Mouse (Mus musculus): ENCODE measurements around the gene Pcsk1n. TPM values are rescaled to one million over a fixed set of nuclear protein-coding genes. Genes with fewer than 3 reads are reported as not detected.

The Pcsk1n gene
- not detected for total RNA-seq (2023)

GRCm38 (mm10) chrX:7919601-7920383, at the start of gene Pcsk1n:
Pcsk1n (plus strand) TSS chrX:7919822.

GRCm38 (mm10) chrX:7878007-7878419, 41.6 kb upstream of the Pcsk1n start, which contains the start of gene Pim2:
Pim2 (plus strand) TSS chrX:7878262.

GRCm38 (mm10) chrX:7883841-7884567, 35.6 kb upstream of the Pcsk1n start, which contains the start of gene Slc35a2:
Slc35a2 (plus strand) TSS chrX:7884028.

GRCm38 (mm10) chrX:7898880-7899874, 20.4 kb upstream of the Pcsk1n start, which contains the start of the genes Pqbp1 and Timm17b:
Pqbp1 (minus strand) TSS chrX:7899269.
Timm17b (plus strand) TSS chrX:7899357.

GRCm38 (mm10) chrX:7907735-7908134, 11.9 kb upstream of the Pcsk1n start, which contains the start of gene Gm10491:
Gm10491 (minus strand) TSS chrX:7907835.

GRCm38 (mm10) chrX:7909242-7909641, 10.4 kb upstream of the Pcsk1n start, which contains the start of gene Gm10490:
Gm10490 (plus strand) TSS chrX:7909542.

DNA sequence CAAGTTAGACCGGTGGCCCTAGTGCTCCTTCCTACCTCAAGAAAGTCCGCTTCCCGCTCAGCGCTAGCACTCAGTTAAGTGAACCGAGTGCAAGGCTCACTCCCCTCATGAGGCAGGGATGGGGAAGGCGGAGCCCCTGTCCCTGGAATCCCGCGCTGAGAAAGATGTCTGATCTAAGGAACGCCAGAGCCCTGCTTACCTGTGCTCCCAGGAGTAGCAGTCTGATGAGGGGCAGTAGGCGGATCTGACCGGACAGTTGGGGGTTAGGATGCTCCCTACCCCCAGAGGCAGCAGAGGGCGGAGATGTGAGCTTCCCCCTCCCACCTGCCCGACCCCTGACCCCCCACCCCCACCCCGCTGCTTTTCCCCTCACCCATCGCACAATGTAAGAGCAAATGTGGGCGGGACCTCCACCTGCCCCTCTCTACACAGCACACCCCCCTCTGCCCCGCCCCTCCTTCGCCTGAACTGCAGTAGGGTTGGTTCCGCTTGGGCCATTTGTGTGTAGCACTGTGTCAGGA, 8.7 kb downstream of the Pcsk1n start, which contains the start of gene Eras:
TSS of gene Eras (minus strand) at position 338 of the 521 bp plus-strand sequence.

DNA sequence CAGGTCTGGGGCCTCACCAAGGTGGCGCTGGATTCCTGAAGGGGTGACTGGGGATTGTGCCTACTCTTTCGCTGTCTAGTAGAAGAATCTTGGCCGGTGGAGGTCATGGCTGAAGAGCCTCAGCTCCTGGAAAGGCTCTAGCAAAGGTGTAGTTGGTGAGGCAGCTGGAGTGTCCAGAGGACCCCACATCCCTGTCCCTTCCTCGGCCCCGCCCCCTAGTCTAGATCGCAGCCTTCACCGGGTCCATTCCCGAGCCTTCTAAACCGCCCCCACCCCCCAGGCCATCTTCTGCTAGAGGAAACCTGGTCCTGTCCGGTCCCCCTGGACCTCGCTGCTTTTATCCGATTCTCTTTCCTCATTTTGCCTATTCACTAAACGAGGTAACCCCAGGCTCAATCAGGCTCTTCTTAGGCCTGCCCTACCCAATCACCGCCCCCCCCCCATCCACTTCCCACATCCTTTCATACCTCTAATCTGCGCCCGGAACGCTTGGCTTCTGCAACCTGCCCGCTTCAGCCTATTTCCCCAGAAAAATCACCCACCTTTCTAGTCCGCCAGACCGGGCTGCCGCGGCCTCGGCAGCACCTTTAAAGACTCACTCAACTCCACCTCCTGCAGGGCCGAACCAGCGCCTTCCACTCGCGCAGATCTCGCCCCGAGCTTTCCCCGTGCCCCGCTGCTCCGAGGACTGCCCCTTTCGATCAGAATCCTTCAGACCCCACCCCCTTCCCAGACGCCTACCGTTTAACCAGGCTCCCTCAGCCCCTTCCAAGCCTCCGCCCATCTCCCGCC, 27.7 kb downstream of the Pcsk1n start, which contains the start of gene Hdac6:
TSS of gene Hdac6 (minus strand) at position 782 of the 792 bp plus-strand sequence.

Other genes starting within 250 kb of the Pcsk1n start
- 35.7 TPM for gene Plp2, start 248.4 kb upstream of the Pcsk1n start, total RNA-seq (2023)
- not detected for gene Magix, start 238.6 kb upstream of the Pcsk1n start, total RNA-seq (2023)
- 47.4 TPM for gene Gpkow, start 222.7 kb upstream of the Pcsk1n start, total RNA-seq (2023)
- gene Wdr45, start 205.5 kb upstream of the Pcsk1n start, total RNA-seq (2023): 131 TPM
- gene Gm45208, start 197.6 kb upstream of the Pcsk1n start, total RNA-seq (2023): not detected
- gene Praf2, start 191.4 kb upstream of the Pcsk1n start, total RNA-seq (2023): 13.0 TPM
- gene Ccdc120, start 168.9 kb upstream of the Pcsk1n start, total RNA-seq (2023): not detected
- gene Tfe3, start 157.3 kb upstream of the Pcsk1n start, total RNA-seq (2023): 23.5 TPM
- gene Gripap1, start 130.1 kb upstream of the Pcsk1n start, total RNA-seq (2023): 151 TPM
- 1.4 TPM for gene Kcnd1, start 97.5 kb upstream of the Pcsk1n start, total RNA-seq (2023)
- gene Otud5, start 78.5 kb upstream of the Pcsk1n start, total RNA-seq (2023): 191 TPM
- gene Pim2, start 41.6 kb upstream of the Pcsk1n start, total RNA-seq (2023): 44.6 TPM
- gene Slc35a2, start 35.8 kb upstream of the Pcsk1n start, total RNA-seq (2023): 19.1 TPM
- 70.6 TPM for gene Pqbp1, start 20.6 kb upstream of the Pcsk1n start, total RNA-seq (2023)
- 25.7 TPM for gene Timm17b, start 20.5 kb upstream of the Pcsk1n start, total RNA-seq (2023)
- gene Gm10491, start 12.0 kb upstream of the Pcsk1n start, total RNA-seq (2023): not detected
- not detected for gene Gm10490, start 10.3 kb upstream of the Pcsk1n start, total RNA-seq (2023)
- not detected for gene Eras, start 8.8 kb downstream of the Pcsk1n start, total RNA-seq (2023)
- 17.4 TPM for gene Hdac6, start 28.1 kb downstream of the Pcsk1n start, total RNA-seq (2023)
- 3.6 TPM for gene Gata1, start 58.2 kb downstream of the Pcsk1n start, total RNA-seq (2023)
- not detected for gene Glod5, start 98.7 kb downstream of the Pcsk1n start, total RNA-seq (2023)
- 27.5 TPM for gene Suv39h1, start 154.9 kb downstream of the Pcsk1n start, total RNA-seq (2023)
- 98.2 TPM for gene Was, start 170.7 kb downstream of the Pcsk1n start, total RNA-seq (2023)
- 42.6 TPM for gene Wdr13, start 213.1 kb downstream of the Pcsk1n start, total RNA-seq (2023)
- gene Rbm3, start 226.1 kb downstream of the Pcsk1n start, total RNA-seq (2023): 573 TPM

All from CD4-positive naive resting alpha-beta T cell, adult 76 days (primary cell).